Mouse (Mus musculus): ENCODE results near the gene 2410004B18Rik. TPM values are rescaled to one million over a fixed set of nuclear protein-coding genes. Genes with fewer than 3 reads are reported as not detected.
A peak's percentile ranks its signal among the peaks of the same experiment; 100 is the strongest.

2410004B18Rik gene
- polyA plus RNA-seq, 1 experiment from 2014 or later, result 53.1 TPM

DNA sequence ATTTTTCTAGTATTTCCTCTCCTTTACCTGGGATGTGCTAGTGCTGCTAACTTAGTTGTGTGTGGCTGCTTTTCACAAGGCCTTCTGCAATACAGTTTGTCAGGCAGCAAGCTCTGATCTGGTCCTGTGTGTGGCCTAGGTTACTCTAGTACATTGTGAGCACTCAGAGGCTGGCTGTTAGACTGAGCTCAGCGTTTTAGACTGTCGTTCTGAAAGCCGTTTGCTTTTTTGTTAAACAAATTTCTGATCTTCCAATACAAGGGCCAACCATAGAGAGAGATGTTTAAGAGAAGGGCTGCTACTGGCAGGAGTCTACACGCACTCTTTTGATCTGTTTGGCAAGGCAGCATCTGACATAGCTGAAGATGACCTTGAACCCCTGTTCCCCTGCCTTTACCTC lies 2.2 kb downstream of the 2410004B18Rik start:
- 87% methylated on average over 4 of the region's 4 CpGs for WGBS
- Histone ChIP-seq H3K27ac (replicated peaks) (no peak overlapping the region), H3K27me3 (replicated peaks; ENCODE audit: low read depth, poor library complexity, severe bottlenecking) (no peaks in the 10 kb centered on the region), H3K36me3 (replicated peaks) (peaks cover 55% of the 10 kb centered on the region), H3K9me3 (no peaks in the 10 kb centered on the region), H3K4me3 (no peak overlapping the region; the same call in 1 of the 2 replicates), H3K4me1 (peaks cover 22% of the 10 kb centered on the region)
- DNase-seq (ENCODE audit: low spot score), result no peak

DNA sequence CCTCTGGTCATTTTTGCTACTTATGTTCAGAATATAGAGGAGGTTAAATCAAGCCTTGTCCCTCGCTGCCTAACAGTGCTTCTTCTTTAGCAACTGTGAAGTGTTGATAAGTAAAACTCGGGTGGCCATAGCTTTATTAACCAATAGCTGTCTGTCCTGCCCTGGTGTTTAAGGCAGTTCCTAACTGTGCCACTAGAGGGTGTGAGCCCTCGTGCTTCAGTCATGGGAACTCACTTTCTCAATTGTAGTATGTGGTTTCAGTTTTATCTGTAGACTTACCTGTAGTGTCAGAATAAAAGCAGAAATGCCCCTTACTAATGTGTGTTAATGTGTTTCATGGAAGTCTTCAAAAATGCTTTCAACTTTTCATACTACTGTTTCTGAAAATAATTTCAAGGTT lies 4.2 kb downstream of the 2410004B18Rik start:
- no peaks in the 10 kb centered on the region for H3K27me3 ChIP-seq (replicated peaks; ENCODE audit: low read depth, poor library complexity, severe bottlenecking)

DNA sequence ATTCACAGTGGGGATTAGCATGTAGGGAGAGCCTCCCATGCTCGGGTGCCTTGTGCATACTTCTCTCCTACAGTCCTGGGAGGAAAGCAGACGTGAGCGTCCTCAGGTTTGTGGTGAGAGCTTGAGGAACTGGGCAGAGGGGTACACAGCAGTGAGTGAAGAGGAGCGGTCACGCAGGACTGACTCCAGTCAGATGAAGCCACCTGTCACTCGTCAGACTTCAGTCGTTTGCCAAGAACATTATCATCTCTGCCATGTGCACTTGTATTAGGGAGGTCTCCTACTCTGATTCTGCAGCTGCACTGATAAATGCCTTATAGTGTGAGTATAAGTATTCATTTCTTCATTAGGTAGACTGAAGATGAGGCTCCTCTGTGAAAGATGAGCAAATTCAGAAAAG lies 6.5 kb downstream of the 2410004B18Rik start:
- H3K36me3 ChIP-seq (replicated peaks), result peaks cover 61% of the 10 kb centered on the region

More for the DNA sequence above, 4.2 kb downstream of the 2410004B18Rik start:
- no peak overlapping the region for H3K4me3 ChIP-seq
- H3K27ac ChIP-seq (replicated peaks), result no peak overlapping the region
- H3K9me3 ChIP-seq, result no peaks in the 10 kb centered on the region
- 19% methylated on average over 3 of the region's 3 CpGs for WGBS
- DNase-seq (ENCODE audit: low spot score), result peak; percentile 71
- H3K4me1 ChIP-seq, result peaks cover 29% of the 10 kb centered on the region
- peaks cover 64% of the 10 kb centered on the region for H3K36me3 ChIP-seq (replicated peaks)

DNA sequence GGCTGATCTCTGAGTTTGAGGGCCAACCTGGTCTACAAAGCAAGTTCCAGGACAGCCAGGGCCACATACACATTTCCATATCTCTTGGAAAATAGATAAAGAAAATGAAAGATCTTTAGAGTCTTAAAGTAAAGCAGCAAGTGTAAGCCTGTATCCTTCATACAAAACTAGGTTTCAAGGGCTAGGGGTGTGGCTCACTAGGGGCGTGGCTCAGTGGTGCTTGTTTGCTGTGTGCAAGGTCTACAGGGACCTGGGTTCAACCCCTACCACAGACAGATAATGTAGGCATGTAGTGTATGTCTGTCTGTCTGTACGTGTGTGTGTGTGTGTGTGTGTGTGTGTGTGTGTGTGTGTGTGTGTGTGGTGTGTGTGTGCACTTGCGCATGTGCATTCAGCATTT lies 8.1 kb downstream of the 2410004B18Rik start:
- no peak overlapping the region for H3K27ac ChIP-seq (replicated peaks)
- no peak overlapping the region for H3K4me3 ChIP-seq
- H3K36me3 ChIP-seq (replicated peaks), result peaks cover 47% of the 10 kb centered on the region
- no peaks in the 10 kb centered on the region for H3K9me3 ChIP-seq
- DNase-seq (ENCODE audit: low spot score), result no peak
- peaks cover 22% of the 10 kb centered on the region for H3K4me1 ChIP-seq
- WGBS, result 79% methylated on average over 3 of the region's 3 CpGs
- peaks cover 15% of the 10 kb centered on the region for H3K27me3 ChIP-seq (replicated peaks; ENCODE audit: low read depth, poor library complexity, severe bottlenecking)

More for the DNA sequence above, 6.5 kb downstream of the 2410004B18Rik start:
- WGBS, result 91% methylated on average over 7 of the region's 7 CpGs
- Histone ChIP-seq H3K4me3 (no peak overlapping the region), H3K27ac (replicated peaks) (no peak overlapping the region), H3K4me1 (peaks cover 17% of the 10 kb centered on the region), H3K9me3 (no peaks in the 10 kb centered on the region), H3K27me3 (replicated peaks; ENCODE audit: low read depth, poor library complexity, severe bottlenecking) (0 out of 2 replicates have a peak, but pooled peaks cover 5% of the 10 kb centered on the region)
- DNase-seq (ENCODE audit: low spot score), result no peak

DNA sequence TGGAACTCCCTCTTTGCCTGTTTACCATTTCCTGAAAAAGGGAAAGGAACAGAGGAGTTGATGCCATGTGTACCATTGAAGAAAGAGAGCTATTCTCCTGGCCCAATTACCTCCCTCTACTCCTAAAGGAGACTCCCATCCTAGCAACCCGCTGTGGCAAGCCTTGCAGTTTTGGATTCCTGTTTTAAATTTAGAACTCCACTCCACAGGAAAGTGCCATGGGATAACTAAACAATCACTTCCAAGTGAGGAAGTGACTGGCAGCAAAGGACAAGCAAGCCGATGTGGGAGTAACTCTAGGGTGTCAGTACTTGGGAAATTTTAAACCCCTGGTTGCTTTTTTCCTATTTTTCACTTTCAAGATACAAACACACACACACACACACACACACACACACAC lies 8.8 kb downstream of the 2410004B18Rik start:
- no peak overlapping the region for H3K4me3 ChIP-seq
- DNase-seq (ENCODE audit: low spot score), result no peak
- H3K27me3 ChIP-seq (replicated peaks; ENCODE audit: low read depth, poor library complexity, severe bottlenecking), result peaks cover 20% of the 10 kb centered on the region
- peaks cover 22% of the 10 kb centered on the region for H3K4me1 ChIP-seq
- H3K27ac ChIP-seq (replicated peaks), result no peak overlapping the region
- 53% methylated on average over 2 of the region's 2 CpGs for WGBS
- H3K9me3 ChIP-seq, result no peaks in the 10 kb centered on the region
- H3K36me3 ChIP-seq (replicated peaks), result peaks cover 39% of the 10 kb centered on the region

DNA sequence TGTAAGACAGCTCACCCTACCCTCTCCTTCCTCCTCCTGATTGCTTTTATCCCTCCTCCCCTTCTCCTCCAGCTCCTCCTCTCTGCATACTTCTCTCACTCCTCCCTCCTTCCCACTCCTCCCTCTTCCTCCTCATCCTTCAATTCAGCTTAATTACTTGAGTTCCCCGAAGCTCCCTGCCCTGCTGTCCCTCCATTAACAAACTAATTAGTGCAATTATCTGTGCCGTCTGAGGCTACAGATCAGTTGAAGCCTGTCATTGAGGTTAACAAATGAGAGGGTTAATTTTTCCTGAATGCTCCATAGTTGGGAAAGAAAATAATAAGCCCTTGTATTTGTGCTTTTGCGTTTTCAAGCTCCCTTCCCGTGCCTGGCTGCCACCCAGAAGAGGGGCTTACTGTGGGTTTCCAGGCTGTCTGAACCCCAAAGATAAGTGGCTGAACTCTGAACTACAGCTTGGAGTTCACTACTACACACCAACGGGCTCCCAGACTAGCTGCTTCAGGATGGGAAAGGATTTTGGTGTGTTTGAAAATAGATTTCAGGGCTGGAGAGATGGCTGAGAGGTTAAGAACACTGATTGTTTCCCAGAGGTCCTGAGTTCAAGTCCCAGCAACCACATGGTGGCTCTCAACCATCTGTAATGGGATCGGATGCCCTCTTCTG lies 9.9 kb downstream of the 2410004B18Rik start:
- Histone ChIP-seq H3K9me3 (no peaks in the 10 kb centered on the region), H3K27ac (replicated peaks) (no peak overlapping the region), H3K36me3 (replicated peaks) (peaks cover 32% of the 10 kb centered on the region), H3K27me3 (replicated peaks; ENCODE audit: low read depth, poor library complexity, severe bottlenecking) (peaks cover 20% of the 10 kb centered on the region), H3K4me1 (peaks cover 22% of the 10 kb centered on the region), H3K4me3 (no peak overlapping the region)
- no peak for DNase-seq (ENCODE audit: low spot score)
- WGBS, result 32% methylated on average over 6 of the region's 6 CpGs

DNA sequence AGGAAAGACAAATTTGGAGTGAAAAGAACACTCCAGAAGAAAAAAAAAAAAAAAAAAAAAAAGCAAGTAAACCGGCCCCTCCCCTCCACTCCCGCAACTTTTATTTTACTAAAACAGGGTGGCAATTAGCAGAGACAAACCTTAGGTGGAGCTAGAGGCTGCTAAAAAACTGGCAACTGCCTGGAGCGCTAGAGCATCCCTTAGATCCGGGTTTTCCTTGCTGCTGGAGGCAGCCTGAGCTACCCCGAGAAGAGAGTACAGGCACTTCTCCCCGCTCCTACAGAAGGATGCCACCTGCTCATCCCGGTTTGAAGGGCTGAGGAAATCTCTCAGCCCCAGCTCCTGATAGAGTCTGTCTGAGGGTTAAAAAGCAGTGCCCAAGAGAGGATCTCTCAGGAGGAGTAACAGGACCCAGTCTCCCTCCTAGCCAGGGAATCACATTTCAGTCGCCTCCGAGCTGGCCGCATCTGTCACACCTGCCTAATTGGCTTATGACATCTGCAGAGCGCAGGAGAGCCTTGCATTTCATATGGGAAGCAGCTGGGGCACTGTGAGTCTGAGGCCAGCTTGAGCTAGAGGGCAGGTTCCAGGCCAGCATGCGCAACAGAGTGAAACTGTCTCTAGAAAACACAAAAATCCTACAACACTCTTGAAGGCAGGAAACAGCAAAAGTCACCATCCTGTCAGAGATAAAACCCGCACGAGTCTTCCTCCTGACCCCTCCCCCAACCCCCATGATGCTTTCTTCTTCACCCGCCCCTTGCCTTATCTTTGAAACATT lies 12.4 kb downstream of the 2410004B18Rik start:
- 6% methylated on average over 15 of the region's 15 CpGs for WGBS
- Histone ChIP-seq H3K4me3 (peak overlapping the region; percentile 40), H3K36me3 (replicated peaks) (peaks cover 7% of the 10 kb centered on the region), H3K27me3 (replicated peaks; ENCODE audit: low read depth, poor library complexity, severe bottlenecking) (peaks cover 20% of the 10 kb centered on the region), H3K4me1 (peaks cover 22% of the 10 kb centered on the region), H3K27ac (replicated peaks) (no peak overlapping the region; the same call in 1 of the 2 replicates), H3K9me3 (no peaks in the 10 kb centered on the region)
- peak; percentile 72 for DNase-seq (ENCODE audit: low spot score)

DNA sequence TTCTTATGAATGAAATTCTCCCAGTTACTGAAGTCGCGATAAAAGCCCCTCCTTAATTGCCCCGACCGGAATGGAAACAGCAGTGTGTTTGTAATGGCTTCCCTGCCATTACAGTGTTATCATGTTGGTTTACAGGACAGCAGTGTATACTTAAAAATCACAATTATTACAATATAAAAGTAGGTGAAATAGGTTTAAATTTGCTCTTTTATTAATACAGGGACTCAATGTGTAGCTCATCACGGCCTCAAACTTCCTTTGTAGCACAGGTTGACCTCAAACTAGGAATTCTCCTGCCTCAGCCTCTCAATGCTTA lies 13.0 kb downstream of the 2410004B18Rik start:
- Histone ChIP-seq H3K27ac (replicated peaks) (no peak overlapping the region), H3K9me3 (no peaks in the 10 kb centered on the region), H3K4me3 (peak overlapping the region; percentile 40; the same call in 1 of the 2 replicates), H3K27me3 (replicated peaks; ENCODE audit: low read depth, poor library complexity, severe bottlenecking) (peaks cover 20% of the 10 kb centered on the region), H3K4me1 (peaks cover 22% of the 10 kb centered on the region), H3K36me3 (replicated peaks) (peaks cover 1% of the 10 kb centered on the region)
- no peak for DNase-seq (ENCODE audit: low spot score)
- 49% methylated on average over 5 of the region's 5 CpGs for WGBS

DNA sequence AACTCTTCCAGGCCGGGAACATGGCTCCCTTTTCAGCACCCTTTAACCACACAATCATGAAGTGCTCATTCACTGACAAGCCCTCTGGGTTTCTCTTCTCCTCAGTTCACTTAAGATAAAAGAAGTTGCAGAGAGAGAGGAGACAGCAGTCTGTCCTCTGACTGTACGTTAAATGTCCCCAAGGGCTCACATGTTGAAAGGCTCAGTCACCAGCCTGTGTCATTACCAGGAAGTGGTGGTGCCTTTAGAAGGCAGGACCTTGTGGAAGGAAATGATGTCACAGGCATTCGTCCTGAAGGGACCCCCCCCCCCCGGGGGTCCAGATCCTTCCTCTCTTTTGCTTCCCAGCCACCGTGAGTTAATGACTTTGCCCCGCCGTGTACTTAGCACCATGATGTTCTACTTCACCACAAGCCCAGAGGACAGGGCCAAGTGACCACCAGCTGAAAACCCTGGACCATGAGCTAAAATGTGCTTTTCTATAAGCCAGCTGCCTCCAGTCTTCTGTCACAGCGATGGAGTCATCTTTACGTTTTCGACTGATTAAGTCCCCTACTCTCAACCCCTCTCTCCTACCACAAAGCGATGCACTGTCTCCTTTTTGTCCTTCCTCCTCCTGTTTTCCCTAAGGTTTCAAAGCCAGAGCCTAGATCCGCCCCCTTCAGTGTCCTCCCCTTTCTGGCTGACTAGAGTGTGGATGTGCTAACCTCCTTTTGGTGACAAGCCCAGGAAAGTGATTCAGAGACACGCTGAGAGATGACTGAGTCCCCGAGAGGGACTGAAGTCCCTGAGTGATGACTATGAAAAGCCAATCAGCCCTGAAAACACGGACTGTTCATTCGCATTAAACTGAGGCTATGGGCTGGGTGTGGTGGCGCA lies 13.7 kb downstream of the 2410004B18Rik start:
- Histone ChIP-seq H3K27me3 (replicated peaks; ENCODE audit: low read depth, poor library complexity, severe bottlenecking) (peaks cover 20% of the 10 kb centered on the region), H3K9me3 (no peaks in the 10 kb centered on the region), H3K27ac (replicated peaks) (no peak overlapping the region), H3K36me3 (replicated peaks) (no peaks in the 10 kb centered on the region), H3K4me1 (peaks cover 19% of the 10 kb centered on the region), H3K4me3 (no peak overlapping the region)
- 75% methylated on average over 17 of the region's 17 CpGs for WGBS
- no peak for DNase-seq (ENCODE audit: low spot score)

DNA sequence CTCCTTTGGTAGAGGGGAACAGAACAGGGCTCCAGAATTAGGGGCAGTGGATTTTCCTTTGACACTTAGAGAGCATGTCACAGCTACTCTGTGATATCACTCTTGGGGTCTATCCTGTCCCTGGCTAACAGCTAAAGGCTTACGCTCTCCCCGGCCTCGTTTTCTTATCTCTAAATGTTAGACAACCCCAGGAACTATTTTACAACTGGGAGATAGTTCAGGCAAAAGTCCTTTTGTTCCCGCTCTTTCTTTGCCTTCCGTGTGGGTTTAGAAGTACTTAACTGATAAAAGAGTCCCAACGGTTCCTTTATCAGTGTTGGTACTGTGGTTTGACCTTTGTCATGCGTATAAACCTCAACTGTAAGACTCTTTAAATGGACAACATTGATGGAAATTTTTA lies 15.1 kb downstream of the 2410004B18Rik start:
- H3K27ac ChIP-seq (replicated peaks), result no peak overlapping the region
- peaks cover 20% of the 10 kb centered on the region for H3K27me3 ChIP-seq (replicated peaks; ENCODE audit: low read depth, poor library complexity, severe bottlenecking)
- H3K4me3 ChIP-seq, result no peak overlapping the region
- no peaks in the 10 kb centered on the region for H3K36me3 ChIP-seq (replicated peaks)
- no peak for DNase-seq (ENCODE audit: low spot score)
- 87% methylated on average over 7 of the region's 7 CpGs for WGBS
- H3K4me1 ChIP-seq, result peaks cover 13% of the 10 kb centered on the region
- H3K9me3 ChIP-seq, result peaks cover 7% of the 10 kb centered on the region; the same call in 1 of the 2 replicates

DNA sequence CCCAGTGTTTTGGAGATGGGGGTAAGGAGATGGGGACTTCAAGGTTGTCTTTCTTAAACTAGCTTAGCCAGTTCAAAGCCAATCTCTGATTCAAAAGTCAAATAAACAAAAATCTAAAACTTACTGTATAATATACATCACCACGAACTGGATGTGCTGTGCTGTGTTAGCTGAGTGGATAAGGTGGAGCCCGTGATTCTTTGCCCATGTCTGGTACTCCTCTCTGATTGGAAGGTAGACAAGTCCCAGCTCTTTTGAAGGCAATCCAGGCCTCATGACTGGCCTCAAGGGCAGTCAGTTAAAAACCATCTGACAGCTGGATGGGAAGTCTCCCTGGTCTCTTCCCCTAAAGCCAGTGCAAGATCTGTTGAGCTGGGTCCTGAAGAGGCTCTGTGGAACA lies 15.6 kb downstream of the 2410004B18Rik start:
- no peaks in the 10 kb centered on the region for H3K36me3 ChIP-seq (replicated peaks)
- H3K4me3 ChIP-seq, result no peak overlapping the region
- H3K9me3 ChIP-seq, result peaks cover 11% of the 10 kb centered on the region; the same call in 1 of the 2 replicates
- H3K27ac ChIP-seq (replicated peaks), result no peak overlapping the region
- WGBS, result 86% methylated on average over 2 of the region's 2 CpGs
- no peak for DNase-seq (ENCODE audit: low spot score)
- H3K27me3 ChIP-seq (replicated peaks; ENCODE audit: low read depth, poor library complexity, severe bottlenecking), result peaks cover 20% of the 10 kb centered on the region
- H3K4me1 ChIP-seq, result peaks cover 13% of the 10 kb centered on the region

DNA sequence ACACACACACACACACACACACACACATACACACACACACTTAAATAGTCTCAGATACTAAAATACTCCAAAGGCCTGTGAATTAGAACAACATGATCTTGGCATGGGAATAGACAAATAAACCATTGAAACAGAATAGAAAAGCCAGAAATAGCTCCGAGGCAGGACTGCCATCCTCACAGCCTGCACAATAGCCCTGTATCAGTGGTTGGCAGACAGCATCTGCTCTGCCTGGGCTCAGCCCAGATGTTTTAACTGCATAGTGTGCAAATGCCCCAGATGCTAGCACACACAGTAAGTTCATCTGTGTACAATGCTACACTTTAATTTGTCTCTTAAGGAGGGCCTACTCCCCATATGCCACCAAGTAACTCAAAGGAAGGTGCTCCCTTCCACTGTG lies 22.0 kb downstream of the 2410004B18Rik start:
- H3K9me3 ChIP-seq, result peaks cover 15% of the 10 kb centered on the region; the same call in 1 of the 2 replicates
- peaks cover 39% of the 10 kb centered on the region for H3K27me3 ChIP-seq (replicated peaks; ENCODE audit: low read depth, poor library complexity, severe bottlenecking)
- no peak overlapping the region for H3K27ac ChIP-seq (replicated peaks)
- no peaks in the 10 kb centered on the region for H3K36me3 ChIP-seq (replicated peaks)
- WGBS, result 56% methylated on average over 1 of the region's 1 CpGs
- H3K4me3 ChIP-seq, result no peak overlapping the region
- H3K4me1 ChIP-seq, result peaks cover 23% of the 10 kb centered on the region
- no peak for DNase-seq (ENCODE audit: low spot score)

Data from embryonic facial prominence, embryonic 10.5 days (tissue).